Mouse (Mus musculus) bone marrow macrophage, adult 2 months (primary cell): Measurements from ENCODE around the gene Ddx39.

ENCODE experiments used
- CTCF ChIP-seq: IDR thresholded peaks from 2 replicates; pipeline ENCODE4 v1.5.1; 2012; ENCODE audit warnings: low read depth, mild to moderate bottlenecking, low read length, moderate library complexity
- POLR2A ChIP-seq: IDR thresholded peaks from 2 replicates; pipeline ENCODE4 v1.6.1; 2012; ENCODE audit warnings: mild to moderate bottlenecking, low read depth, low read length, borderline replicate concordance

DNA sequence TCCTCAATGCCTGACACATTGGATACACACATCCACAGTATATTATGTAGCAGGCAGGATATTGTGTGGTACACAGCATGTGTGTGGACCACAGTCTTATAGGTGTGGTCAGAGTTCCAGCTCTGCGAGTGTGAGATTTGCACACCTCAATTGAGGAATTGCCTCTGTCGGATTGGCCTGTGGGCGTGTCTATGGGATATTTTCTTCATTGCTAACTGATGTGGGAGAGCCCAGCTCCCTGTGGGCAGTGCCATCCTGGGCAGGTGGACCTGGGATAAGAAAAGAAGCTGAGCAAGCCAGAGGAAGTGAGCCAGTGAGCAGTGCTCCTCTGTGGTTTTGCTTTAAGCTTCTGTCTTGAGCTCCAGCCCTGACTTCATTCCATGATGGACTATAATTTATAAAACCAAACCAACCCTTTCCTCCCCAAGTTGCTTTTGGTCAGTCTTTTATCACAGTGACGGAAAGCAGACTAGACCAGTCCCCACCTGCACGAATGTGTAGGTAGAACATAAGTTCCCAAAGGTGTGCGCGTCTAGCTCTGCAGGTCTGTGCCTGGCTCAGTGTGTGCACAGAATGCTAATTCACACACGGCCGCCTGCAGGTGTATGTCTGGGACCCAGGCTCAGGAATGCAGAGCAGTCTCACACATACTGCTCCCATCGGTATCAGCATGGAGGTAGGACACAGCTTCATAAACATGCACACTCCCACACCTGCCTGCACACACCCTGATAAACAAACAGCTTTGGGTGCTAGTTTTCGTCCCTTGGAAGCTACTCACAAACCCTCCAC, 20.4 kb upstream of the Ddx39 start:
- TF ChIP-seq POLR2A (no peak), CTCF (no peak)
